Comparison of ENCODE assay signal across 9 mouse cellular contexts in genomic region chr12:55300820-55301351, GRCm38 (mm10). TPM values are rescaled to one million over a fixed set of nuclear protein-coding genes. Genes with fewer than 3 reads are reported as not detected.
DNase-seq lines count a peak whose midpoint lies in the region; ATAC-seq lines count a peak whose summit lies in the region.
"Had no signal": no experiment of that assay in that cellular context is flagged by ENCODE, and none has a peak within 500 bp of the region (broad histone marks: within the 10 kb centered on the region; RNA-seq: fewer than 3 reads in every experiment).

No protein-coding gene starts in this region.

- no peak overlapping the region for H3K9ac ChIP-seq in lung, embryonic 15.5 days
- no peak overlapping the region; the same call in 1 of the 2 replicates for H3K9ac ChIP-seq in forebrain, embryonic 11.5 days (ENCODE audit: low read length)
- H3K9ac ChIP-seq in limb, embryonic 12.5 days (replicated peaks) = no peak overlapping the region
- H3K9ac ChIP-seq in neural tube, embryonic 14.5 days (replicated peaks; ENCODE audit: low read depth, low read length) = peak overlapping the region; percentile 71; the same call in 1 of the 2 replicates

- H3K27ac ChIP-seq in lung, embryonic 15.5 days = no peak overlapping the region
- H3K27ac ChIP-seq in forebrain, embryonic 11.5 days (ENCODE audit: low read depth, low read length) = no peak overlapping the region
- H3K27ac ChIP-seq in limb, embryonic 12.5 days = no peak overlapping the region
- H3K27ac ChIP-seq in neural tube, embryonic 14.5 days (ENCODE audit: low read depth, low read length) = no peak overlapping the region

- WGBS in lung, embryonic 15.5 days = 86% methylated on average over 3 of the region's 3 CpGs
- WGBS in forebrain, embryonic 11.5 days = 87% methylated on average over 3 of the region's 3 CpGs
- WGBS in limb, embryonic 12.5 days = 85% methylated on average over 3 of the region's 3 CpGs
- WGBS in neural tube, embryonic 14.5 days = 91% methylated on average over 3 of the region's 3 CpGs

- ATAC-seq in lung, embryonic 15.5 days (ENCODE audit: borderline replicate concordance, extremely low read depth, low FRiP score, low TSS enrichment) = no peak
- no peak for ATAC-seq in forebrain, embryonic 11.5 days (replicated peaks; ENCODE audit: low FRiP score)
- no peak for ATAC-seq in limb, embryonic 12.5 days (ENCODE audit: insufficient number of reproducible peaks, insufficient read depth, low FRiP score, low TSS enrichment, low read depth)
- no peak for ATAC-seq in neural tube, embryonic 14.5 days (ENCODE audit: low read depth)

- peak overlapping the region; percentile 73 for H3K4me2 ChIP-seq in lung, embryonic 15.5 days
- H3K4me2 ChIP-seq in forebrain, embryonic 11.5 days (ENCODE audit: low read depth, low read length, severe bottlenecking) = peak overlapping the region; percentile 67
- H3K4me2 ChIP-seq in limb, embryonic 12.5 days = peak overlapping the region; percentile 69
- H3K4me2 ChIP-seq in neural tube, embryonic 14.5 days (ENCODE audit: low read depth, low read length) = peak overlapping the region; percentile 62

- no peaks in the 10 kb centered on the region for H3K9me3 ChIP-seq in lung, embryonic 15.5 days
- no peaks in the 10 kb centered on the region for H3K9me3 ChIP-seq in forebrain, embryonic 11.5 days (ENCODE audit: control insufficient read depth, low read length)
- no peaks in the 10 kb centered on the region for H3K9me3 ChIP-seq in limb, embryonic 12.5 days
- no peaks in the 10 kb centered on the region for H3K9me3 ChIP-seq in neural tube, embryonic 14.5 days (ENCODE audit: control insufficient read depth, low read length)

- peaks cover 19% of the 10 kb centered on the region for H3K36me3 ChIP-seq in lung, embryonic 15.5 days
- H3K36me3 ChIP-seq in forebrain, embryonic 11.5 days (ENCODE audit: control insufficient read depth, insufficient read depth, low read length) = peaks cover 5% of the 10 kb centered on the region
- peaks cover 30% of the 10 kb centered on the region for H3K36me3 ChIP-seq in limb, embryonic 12.5 days
- H3K36me3 ChIP-seq in neural tube, embryonic 14.5 days (ENCODE audit: control insufficient read depth, insufficient read depth, low read length) = peaks cover 23% of the 10 kb centered on the region

- H3K4me1 ChIP-seq in lung, embryonic 15.5 days = peaks cover 24% of the 10 kb centered on the region
- peaks cover 5% of the 10 kb centered on the region for H3K4me1 ChIP-seq in forebrain, embryonic 11.5 days (replicated peaks; ENCODE audit: control insufficient read depth, insufficient read depth, low read length)
- H3K4me1 ChIP-seq in limb, embryonic 12.5 days (replicated peaks) = peaks cover 29% of the 10 kb centered on the region
- peaks cover 22% of the 10 kb centered on the region for H3K4me1 ChIP-seq in neural tube, embryonic 14.5 days (ENCODE audit: control insufficient read depth, insufficient read depth, low read length)

- H3K4me3 ChIP-seq in lung, embryonic 15.5 days = 0 out of 2 replicates have a peak overlapping the region, but pooled peaks have one; percentile 0
- H3K4me3 ChIP-seq in forebrain, embryonic 11.5 days (ENCODE audit: low read depth, low read length) = 0 out of 2 replicates have a peak overlapping the region, but pooled peaks have one; percentile 6
- H3K4me3 ChIP-seq in limb, embryonic 12.5 days (replicated peaks) = peak overlapping the region; percentile 50
- peak overlapping the region; percentile 53 for H3K4me3 ChIP-seq in neural tube, embryonic 14.5 days (ENCODE audit: low read depth, low read length)

- DNase-seq in lung, postnatal 14 days = no peak
- no peak for DNase-seq in forebrain, embryonic 11.5 days (ENCODE audit: low spot score)
- no peak for DNase-seq in gastrocnemius, postnatal 10 days
- no peak for DNase-seq in embryo, embryonic 10 days (ENCODE audit: low spot score)
- DNase-seq in layer of hippocampus, postnatal 14 days (ENCODE audit: low spot score in 2 of 2) = no peak
- DNase-seq: cerebellum, postnatal 25 days had no signal

- no peaks in the 10 kb centered on the region for H3K27me3 ChIP-seq in lung, embryonic 15.5 days
- no peaks in the 10 kb centered on the region for H3K27me3 ChIP-seq in forebrain, embryonic 11.5 days (ENCODE audit: control insufficient read depth, insufficient read depth, low read length)
- H3K27me3 ChIP-seq in limb, embryonic 12.5 days = no peaks in the 10 kb centered on the region
- H3K27me3 ChIP-seq in neural tube, embryonic 14.5 days (ENCODE audit: control insufficient read depth, insufficient read depth, low read length) = no peaks in the 10 kb centered on the region

RNA-seq across cellular contexts. Expression of gene 1110008L16Rik, which starts 1.5 kb away (rescaled TPM):
- 13.9 and 14.7 TPM in 2 replicates for polyA plus RNA-seq in lung, embryonic 15.5 days (2015; fragmentation: Nextera tagmentation; extraction: Ambion mirVana)
- polyA plus RNA-seq in forebrain, embryonic 11.5 days (2014; fragmentation: Nextera tagmentation; extraction: Ambion mirVana) = 15.6 and 16.0 TPM in 2 replicates
- 17.7 and 19.1 TPM in 2 replicates for polyA plus RNA-seq in limb, embryonic 12.5 days (2016; fragmentation: Nextera tagmentation; extraction: Ambion mirVana)
- 9.2 and 11.4 TPM in 2 replicates for polyA plus RNA-seq in neural tube, embryonic 14.5 days (2014; fragmentation: Nextera tagmentation; extraction: Ambion mirVana)
- 1 to 10 TPM; 6.9 to 7.9 TPM for total RNA-seq in gastrocnemius, postnatal 10 days (2021)
- 10 to 100 TPM in 1 of 2 experiments, 1 to 10 TPM in 1; 8.1 to 10.4 TPM for total RNA-seq in layer of hippocampus, postnatal 14 days (2021)

RNA-seq across cellular contexts. Expression of gene Ppp2r3c, which starts 1.9 kb away (rescaled TPM):
- polyA plus RNA-seq in lung, embryonic 15.5 days (2015; fragmentation: Nextera tagmentation; extraction: Ambion mirVana) = 11.9 and 12.2 TPM in 2 replicates
- 28.4 and 35.8 TPM in 2 replicates for polyA plus RNA-seq in forebrain, embryonic 11.5 days (2014; fragmentation: Nextera tagmentation; extraction: Ambion mirVana)
- polyA plus RNA-seq in limb, embryonic 12.5 days (2016; fragmentation: Nextera tagmentation; extraction: Ambion mirVana) = 23.9 and 24.9 TPM in 2 replicates
- polyA plus RNA-seq in neural tube, embryonic 14.5 days (2014; fragmentation: Nextera tagmentation; extraction: Ambion mirVana) = 27.8 and 31.1 TPM in 2 replicates
- 10 to 100 TPM; 10.0 to 11.7 TPM for total RNA-seq in gastrocnemius, postnatal 10 days (2021)
- 10 to 100 TPM; 12.4 to 14.1 TPM for total RNA-seq in layer of hippocampus, postnatal 14 days (2021)

Comparison
In these comparisons a context has a peak if more than half of its experiments do, and no peak if none do; other contexts are left out.
1. H3K4me3 ChIP-seq: peak in every context shown above with its lines; median percentile 53 in neural tube, embryonic 14.5 days; 50 in limb, embryonic 12.5 days; 6 in forebrain, embryonic 11.5 days; 0 in lung, embryonic 15.5 days.